Mouse (Mus musculus) retina, postnatal 7 days (tissue): ENCODE data around the gene Rnf26.

Experiments used
- DNase-seq: peaks from one replicate; pipeline ENCODE4 v3.0.0-alpha.2; 2012; ENCODE audit warnings: low read depth, low spot score

Rnf26 gene

DNA sequence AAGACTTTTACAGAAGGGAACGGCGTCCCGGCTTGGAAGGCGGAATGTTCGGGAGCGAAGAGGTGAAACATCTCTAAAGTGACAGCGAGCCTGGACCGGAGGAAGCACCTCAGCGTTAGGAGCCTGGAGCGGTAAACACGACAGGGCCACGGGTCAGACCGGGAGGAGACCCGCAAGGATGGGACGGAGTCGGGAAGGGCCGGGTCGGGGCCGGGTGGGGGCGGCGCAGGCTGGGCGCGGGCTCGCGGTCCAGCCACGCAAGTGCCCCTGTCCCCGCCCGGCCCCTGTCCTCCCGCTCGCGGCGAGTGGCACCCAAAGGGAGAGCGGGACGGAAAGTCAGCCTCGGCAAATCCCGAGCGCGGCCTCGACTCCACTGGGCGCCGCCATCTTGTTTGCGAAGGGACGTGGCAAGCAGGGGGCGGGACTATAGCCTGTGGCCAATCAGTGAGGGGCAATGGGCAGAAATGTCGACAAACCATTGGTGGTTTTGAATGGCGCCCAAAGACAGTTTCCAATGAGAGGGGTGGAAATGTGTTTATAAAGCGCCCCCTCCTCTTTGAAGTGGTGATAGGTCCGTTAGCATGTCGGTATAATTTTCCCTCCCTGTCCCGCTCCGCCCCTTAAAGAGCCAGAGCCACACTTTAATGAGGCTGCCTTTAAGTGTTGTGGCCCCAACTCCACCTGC, at the start of gene Rnf26, which contains the start of gene Gm49380:
Gene Rnf26, minus strand, starts transcription at position 413 of the 685 bp plus-strand sequence.
Gene Gm49380, minus strand, starts transcription at position 396 of the 685 bp plus-strand sequence.
- DNase-seq = peak; percentile 96

DNA sequence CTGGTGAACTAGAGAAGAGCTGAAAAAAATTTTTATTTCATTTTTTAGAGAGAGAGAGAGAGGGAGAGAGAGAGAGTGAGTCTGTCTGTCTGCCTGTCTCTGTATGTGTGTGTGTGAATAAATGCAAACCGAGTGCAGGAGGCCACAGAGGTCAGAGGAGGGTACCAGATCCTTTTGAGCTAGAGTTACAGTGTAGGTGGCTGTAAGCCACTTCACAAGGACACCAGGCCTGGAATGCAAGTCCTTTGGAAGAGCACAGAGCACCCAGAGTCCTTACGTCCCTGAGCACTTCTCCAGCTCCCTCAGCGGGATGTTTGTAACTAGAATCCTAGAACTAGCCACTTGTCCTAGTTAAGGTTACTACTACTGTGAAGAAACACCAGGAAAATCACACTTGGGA, 46.6 kb upstream of the Rnf26 start:
- DNase-seq = no peak

DNA sequence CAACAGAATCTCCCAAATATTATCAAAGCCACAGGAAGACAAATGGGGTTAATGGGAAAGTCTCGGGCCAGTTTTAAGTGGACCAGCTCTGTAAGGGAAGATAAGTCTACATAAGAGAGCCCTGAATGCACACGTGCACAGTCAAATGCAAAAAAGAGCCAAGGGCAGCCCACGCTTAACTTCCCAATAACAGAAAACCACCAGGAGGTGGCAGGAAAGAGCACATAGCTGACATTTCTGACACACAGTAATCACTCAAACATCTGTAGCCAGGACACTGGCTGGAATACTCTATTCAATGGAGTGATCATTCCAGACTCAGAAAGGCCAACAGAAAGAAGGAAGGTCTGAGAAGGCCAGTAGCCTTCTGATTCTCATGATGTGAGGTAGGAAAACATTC, 34.0 kb upstream of the Rnf26 start:
- no peak for DNase-seq

DNA sequence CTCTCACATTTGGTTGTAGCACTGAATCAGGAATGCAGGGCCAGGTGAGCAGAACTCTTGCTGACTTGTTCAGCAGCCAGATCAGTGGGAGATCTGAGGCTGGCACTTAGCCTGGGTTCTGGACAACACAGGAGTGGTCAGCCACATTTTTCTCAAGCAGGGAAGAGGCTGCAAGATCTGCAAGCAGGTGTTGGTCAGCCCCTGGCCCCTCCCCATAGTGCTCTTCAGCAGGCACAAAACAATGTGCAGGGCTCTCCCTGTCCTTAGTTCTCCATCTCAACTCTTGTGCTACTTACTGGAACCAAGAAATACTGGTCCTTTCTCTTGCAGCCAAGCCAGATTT, 31.4 kb upstream of the Rnf26 start:
- no peak for DNase-seq

DNA sequence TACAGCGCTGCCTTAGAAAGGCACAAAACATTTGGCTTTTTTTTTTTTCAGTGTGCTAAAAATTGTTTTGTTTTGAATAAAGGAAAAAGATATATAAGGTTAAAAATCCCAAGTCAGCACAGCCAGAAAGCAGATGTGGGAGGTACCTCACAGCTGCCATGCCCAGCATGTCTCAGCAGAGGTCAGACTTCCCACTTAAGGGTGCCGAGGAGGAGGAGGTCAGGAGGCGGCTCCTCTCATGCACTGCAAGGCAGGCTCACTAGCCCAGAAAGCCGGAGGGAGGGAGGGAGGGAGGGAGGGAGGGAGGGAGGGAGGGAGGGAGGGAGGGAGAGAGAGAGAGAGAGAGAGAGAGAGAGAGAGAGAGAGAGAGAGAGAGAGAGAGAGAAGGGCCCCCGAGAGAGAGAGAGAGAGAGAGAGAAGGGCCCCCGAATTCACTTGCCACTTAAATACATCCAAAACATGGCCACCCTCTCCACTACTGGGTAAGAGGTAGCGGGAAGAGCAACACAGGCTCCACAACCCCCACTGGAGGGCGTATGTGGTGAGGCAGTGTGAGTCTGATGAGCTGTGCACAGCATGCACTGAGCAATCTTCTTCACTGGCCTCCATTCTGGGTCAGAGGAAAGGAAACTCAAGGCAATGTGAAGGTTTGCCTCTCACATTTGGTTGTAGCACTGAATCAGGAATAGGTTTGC, 30.9 kb upstream of the Rnf26 start:
- DNase-seq = no peak

DNA sequence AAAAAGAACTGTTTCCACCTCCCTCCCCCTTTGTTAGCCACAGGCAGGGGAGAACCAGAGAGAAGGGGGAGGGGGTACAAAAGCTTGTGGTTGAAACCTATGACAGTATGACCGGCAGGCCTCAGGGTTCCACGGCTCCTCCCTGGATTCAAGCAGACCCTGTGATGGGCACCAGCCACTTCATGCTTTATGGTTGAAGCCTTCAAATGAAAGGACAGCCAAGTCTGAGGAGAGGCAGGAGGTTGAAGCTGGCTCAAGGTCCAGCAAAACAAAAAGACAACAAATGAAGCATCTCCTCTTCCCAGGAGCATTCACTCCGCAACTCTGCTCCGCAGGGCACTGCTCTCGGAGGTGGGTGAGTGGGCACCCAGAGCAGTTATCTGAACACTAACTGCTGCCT, 30.1 kb upstream of the Rnf26 start:
- no peak for DNase-seq

DNA sequence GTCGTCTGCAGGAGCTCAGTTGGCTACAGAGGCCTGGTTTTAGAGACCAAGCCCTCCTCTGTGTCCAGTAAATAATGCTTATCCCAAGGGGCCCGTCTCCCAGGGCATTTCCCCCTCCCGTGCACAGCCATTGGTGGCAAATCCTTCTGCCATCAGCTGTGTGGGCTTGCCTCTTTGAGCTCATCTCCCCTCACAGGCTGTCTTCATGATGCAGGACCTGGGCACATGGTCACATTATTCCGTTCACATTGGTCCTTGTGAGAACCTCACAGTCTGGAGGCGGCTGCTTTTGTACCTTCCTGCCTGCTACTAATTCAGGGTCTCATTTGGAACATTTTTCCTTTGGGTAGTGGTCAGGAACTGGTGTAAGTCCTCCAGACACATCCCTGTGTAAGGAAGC, 28.6 kb upstream of the Rnf26 start:
- no peak for DNase-seq

DNA sequence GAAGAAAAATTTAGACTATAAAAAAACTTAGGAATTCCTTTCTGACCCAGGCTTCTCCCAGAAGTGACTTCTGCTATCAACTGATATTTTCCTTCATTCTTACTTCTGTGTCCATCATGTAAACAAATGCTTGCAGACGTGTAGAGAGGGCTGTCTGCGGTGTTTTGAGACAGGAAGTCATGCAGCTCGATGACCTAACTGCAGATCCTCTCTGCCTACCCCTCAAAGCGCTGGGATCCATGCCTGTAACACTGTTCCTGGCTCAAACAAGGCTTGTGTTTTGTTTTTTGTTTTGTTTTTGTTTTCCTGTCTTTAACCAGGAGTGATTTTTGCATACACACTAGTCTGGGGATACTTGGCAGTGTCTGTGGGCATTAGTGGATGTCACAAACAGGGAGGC, 24.5 kb upstream of the Rnf26 start:
- DNase-seq = no peak

DNA sequence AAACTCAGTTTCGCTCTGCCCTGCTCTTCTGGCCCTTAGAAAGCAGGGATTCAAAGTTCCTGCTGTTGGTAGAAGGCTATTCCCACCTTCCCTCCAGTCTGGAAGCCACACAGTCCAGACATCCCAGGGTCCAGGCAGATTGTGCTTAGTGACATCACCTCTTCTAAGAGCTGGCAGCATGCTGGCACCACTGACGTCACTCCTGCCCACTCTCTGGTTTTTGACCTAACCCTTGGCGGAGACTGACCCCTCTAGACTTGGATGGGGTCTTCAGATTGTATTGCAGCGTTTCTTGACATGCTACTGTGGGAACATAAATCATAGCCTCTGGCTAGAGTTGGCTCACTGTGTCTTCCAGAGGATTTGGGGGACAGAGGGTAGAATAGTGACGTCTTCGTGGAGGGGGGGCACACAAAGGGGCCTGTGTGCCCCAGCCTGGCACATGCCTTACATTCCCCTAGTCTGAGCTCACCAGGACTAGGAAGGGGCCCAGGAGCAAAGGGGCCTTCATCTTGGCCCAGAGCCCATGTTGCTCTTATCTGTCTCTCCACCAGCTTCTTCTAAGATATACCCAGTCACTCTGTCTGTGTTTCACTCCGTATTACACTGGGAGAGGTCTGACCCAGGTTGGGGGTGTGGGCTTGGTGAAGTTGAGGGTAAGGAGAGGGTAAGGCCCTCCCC, 22.6 kb upstream of the Rnf26 start:
- DNase-seq = no peak

DNA sequence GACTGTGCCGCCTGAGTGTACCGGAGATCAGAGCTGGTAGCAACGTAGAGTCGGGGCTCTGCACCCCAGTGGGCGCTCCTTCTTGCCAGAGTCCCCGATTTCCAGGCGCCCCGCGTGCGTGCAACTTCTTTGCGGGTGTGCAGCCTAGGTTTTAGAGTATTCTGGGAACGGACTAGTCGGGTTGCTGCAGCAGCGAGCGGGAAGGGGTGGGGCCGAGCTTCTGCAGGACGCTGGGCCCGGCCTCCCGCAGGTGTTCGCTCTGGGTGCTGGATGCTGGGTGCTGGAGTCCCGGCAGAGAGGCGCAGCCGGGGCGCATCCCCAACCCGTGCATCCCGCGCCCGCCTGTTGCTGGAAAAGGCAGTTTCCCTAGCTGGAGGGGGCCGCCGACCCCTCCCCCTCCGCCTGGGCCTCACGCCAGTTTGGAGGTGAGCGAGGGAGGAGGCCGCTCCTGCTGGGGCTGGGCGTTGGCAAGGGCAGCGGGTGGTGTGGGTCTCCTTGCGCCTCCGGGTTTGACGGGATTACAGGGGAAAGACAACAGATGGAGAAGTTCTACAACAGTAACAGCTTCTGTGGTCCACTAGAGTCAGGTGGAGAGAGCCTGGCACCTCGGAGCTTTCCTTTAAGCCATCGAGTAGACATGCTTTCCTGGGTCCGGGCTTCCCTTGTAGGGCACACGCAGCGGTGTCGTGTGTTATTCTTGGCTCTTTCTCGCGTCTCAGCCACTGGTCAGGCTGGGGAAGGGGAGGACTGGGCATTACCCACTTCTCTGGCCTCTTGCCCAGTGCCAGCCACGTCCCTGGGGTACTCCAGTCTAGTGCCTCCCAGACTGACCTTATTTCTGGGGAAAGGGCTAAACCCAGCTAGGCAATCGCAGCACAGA, 21.8 kb upstream of the Rnf26 start:
- DNase-seq = no peak

DNA sequence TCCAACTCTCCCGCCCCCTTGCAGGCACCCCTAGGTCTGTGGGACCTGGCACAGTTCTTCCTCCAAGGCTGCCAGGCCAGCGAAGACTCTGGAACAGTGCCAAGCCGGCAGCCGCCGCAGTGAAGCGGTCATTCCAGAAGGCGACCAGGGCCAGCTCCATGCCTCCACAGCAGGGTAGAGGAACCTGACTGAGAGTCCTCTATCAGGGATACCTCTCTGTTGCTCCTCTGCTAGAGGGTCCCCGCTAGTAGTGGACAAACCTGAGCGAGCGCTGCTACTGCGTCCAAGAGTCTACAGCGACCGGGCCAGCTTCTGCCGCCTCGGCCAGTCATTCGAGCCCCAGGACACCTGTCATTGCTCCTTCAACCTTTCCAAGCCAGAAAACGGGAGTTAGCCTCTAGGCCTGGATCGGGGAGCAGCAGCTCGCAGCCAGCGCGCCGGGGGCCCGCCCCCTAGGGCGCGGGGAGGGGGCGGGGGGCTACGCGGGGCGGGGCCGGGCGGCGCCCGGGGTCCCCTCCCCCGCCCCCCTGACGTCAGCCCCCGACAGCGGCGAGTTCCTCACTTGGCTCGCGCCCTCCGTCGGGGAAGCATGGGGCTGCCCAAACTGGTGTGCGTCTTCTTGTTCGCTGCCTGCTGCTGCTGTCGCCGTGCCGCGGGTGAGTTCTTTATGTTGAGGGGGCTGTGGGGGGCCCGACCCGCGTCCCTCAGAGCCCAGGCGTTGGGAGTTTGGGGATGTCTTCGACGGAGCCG, 21.0 kb upstream of the Rnf26 start, which contains the start of gene Mcam:
Gene Mcam, plus strand, starts transcription at position 369 of the 750 bp plus-strand sequence.
- DNase-seq = no peak

DNA sequence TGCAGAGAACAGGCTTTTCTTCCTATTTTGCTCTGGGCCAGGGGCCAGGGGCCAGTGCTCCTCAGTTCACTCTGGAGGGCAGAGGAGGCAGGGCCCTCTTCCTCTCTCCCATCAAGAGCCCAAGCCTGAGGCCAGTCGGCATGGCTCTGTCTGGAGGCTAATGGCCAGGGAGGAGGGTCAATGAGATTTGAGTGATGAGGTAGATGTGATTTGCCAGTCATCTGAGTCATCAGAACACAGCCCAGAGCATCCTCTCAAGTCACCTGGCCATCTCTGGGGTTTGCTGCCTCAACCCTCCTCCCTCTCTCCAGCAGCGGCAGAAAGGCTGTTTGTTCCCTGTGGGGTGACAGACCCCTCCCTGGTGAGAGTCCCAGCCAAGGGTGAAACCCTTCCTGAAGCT, 20.0 kb upstream of the Rnf26 start:
- DNase-seq = no peak

DNA sequence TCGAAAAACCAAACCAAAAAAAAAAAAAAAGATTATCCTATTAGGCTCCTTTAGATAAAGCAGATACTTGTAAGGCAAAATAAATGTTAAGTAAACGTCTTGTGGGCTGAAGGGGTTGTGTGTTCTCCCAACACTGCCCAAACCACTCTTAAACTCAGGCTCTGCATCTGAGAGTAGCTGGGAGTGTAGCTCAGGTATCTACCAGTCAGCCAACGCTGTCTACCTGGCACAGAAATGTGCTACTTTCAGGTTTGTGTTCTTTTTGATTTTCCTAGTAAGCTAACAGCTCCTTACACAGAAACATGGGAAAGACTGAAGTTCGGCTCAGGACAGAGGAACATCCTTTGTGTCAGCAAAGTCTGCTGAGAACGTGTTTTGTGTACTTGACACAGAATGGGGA, 18.9 kb upstream of the Rnf26 start:
- no peak for DNase-seq

DNA sequence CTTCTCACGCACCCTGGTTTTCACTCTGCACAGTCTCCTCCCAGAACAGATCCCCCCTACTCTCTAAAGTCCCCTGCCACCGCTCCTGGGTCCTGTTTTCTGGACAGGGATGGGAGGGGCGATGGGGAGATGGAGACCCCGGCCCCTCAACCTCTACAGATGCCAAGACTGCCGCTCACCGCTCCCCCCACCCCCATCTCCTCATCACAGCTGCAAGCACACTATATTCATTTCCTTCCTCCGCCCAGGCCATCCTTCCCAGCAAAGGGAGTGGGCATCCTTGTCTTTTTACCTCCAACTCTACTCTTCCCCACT, 17.9 kb upstream of the Rnf26 start:
- no peak for DNase-seq

DNA sequence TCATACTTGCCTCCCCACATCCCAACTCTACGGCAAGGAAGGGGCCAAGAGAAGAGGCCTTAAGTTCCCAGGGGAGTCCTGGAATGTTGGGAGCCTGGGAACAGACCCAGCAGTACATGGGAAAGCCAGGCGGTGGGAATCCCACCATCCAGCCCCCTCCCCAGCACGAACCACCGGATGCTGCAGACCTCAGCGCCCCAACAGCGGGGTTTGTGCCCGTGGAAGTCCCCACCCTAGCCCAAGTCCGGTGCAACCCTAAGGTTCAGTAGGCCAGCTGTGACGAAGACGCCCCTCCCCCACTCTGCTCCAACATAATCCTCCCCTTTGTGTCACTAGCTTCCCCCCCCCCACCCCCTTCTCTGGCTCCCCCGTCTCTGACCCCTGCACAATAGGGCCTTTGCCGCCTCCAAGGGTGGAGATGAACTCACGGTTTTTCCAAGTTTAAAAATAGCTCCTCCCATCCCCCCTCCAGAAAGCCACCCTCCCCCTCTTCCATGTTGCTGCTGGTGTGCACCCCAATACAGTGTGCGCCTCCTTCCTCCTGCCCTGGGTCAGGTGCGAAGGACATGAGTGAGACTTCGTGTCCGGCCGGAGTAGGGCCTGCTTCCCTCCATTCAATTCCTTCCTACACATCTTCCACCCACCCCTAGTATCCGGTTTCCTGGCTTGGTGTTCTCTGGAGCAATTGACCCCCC, 17.4 kb upstream of the Rnf26 start:
- no peak for DNase-seq

DNA sequence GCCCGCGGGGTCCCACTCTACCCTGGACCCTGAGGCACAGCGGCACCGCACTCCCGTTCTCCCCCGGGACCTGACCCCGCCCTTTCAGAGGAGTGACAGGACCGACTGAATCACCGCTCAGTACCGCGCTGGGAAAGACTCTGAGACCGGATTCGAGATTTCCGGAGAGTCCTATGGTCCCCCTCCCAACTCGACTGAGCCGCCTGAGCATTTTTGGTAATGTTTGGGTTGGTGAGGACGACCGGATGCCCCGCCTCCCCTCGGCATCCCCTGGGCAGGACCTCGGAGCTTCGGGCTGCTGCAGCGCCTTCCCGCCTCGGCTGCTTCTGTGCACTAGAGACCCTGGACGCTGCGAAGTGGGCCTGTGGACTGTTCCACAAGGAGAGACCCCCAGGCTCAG, 16.7 kb upstream of the Rnf26 start:
- DNase-seq = no peak

DNA sequence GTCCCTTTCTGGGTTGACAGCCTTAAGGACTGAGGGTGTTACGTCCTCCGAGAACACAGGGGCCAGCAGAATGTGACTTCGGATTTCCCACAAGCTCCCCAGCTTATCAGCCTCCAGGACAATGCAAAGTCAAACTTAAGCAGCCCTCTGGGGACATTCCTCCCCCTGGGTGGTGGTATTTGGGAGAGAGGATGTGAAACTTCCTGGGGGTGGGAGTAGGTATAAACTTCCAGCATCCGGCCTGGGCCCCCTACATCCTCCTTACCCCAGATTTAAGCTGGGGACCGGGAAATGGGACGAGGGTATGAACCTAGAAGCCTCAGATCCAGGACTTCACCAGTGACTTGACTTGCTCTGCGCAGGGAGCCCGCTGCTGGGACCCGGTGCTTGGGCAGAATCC, 16.3 kb upstream of the Rnf26 start:
- DNase-seq = no peak

DNA sequence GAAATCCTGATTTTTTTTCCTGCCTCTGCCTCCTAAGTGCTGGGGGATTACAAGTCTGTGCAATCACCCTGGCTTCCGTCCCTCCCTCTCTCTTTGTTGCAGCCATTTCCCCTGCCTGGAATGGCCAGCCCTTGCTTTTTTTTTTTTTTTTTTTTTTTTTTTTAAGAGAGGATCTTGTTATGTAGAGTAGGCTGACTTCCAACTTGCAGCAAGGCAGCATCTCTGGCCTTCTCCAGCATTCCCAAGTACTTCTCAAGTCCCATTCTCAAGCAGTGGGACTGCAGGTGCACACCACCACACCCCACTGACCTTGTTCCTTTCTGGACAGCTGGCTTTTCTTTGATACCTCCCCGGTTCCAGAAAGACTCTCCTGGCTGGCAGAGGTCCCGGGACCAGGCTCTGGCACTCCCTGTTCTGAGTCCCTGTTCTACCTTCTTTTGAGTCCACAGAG, 14.1 kb upstream of the Rnf26 start:
- DNase-seq = no peak

DNA sequence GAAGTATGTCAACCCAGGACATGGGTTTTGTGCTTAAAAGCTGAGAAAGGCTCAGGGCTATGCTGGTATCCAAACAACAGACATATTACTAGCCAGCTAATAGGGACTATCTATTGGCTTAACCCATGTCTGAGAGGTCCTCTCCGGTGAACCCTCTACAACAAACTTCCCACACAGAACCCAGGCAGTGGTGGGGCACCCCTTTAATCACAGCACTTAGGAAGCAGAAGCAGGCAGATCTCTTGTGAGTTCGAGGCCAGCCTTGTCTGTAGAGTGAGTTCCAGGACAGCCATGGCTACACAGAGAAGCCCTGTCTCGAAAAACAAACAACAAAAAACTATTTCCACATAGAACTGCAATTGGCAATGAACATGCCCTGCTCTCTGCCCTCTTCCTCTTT, 13.4 kb upstream of the Rnf26 start:
- DNase-seq = no peak

DNA sequence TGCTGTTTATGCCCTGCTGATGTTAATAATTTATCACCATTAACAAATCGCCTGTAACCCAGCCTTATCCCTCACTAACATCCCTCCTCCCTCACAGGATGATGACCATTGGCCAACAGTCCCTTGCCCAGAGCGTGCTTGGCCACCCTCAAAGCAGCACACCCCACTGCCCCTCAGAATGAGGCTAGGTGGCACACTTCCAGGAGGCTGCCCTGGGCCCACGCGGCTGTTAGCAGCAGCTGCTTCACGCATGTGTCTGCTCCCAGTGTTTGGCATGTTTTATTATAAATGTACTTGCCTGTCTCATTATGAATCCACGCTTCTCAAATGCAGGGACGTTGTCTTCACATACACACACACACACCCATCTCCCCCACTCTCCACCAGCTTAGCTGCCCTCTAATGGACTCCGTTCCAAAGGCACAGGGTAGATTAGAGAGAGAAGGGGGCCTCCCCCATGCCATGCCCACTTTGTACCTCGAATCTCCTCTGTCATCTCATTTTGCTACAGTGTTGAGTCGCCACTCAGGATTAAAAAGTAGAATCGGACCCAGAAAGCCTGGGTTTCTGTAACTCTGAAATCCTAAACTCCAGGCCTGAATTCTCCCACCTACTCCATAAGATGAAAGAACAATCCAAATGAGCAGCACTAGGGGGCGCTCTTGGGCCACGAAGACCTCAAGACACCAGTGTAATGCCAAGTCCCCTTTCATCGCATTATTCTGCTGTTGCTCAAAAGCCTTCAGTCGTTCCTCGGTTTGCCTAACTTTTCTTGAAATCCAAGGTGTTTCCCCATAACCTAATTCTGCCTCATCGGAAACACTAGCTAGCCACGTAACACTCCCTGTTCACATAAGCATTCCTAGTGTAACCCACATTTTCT, 12.5 kb upstream of the Rnf26 start:
- peak; percentile 84 for DNase-seq
